Mouse (Mus musculus) small intestine, adult 2 months (tissue): ENCODE measurements around the gene C330021F23Rik. TPM values are rescaled to one million over a fixed set of nuclear protein-coding genes. Genes with fewer than 3 reads are reported as not detected.

Experiments
- H3K27ac ChIP-seq: fragments of 200-500 bp; 2 replicates; pipeline ENCODE4 v1.5.1; 2012; ENCODE audit warnings: low read depth, low read length, control low read depth, inconsistent platforms; ENCODE audit not compliant: insufficient read depth
- H3K27me3 ChIP-seq: fragments of 200-500 bp; 2 replicates; pipeline ENCODE4 v1.6.1; 2012; ENCODE audit warnings: mild to moderate bottlenecking, moderate library complexity, low read length, inconsistent platforms; ENCODE audit not compliant: control insufficient read depth, insufficient read depth
- H3K36me3 ChIP-seq: fragments of 200-500 bp; 2 replicates; pipeline ENCODE4 v1.6.1; 2012; ENCODE audit warnings: mild to moderate bottlenecking, low read length, control low read depth, inconsistent platforms; ENCODE audit not compliant: control insufficient read depth, insufficient read depth
- H3K4me1 ChIP-seq: fragments of 200-500 bp; 2 replicates; pipeline ENCODE4 v1.6.1; 2012; ENCODE audit warnings: low read length, inconsistent platforms, mixed read lengths; ENCODE audit not compliant: control insufficient read depth, insufficient read depth, insufficient read length
- H3K4me3 ChIP-seq: fragments of 200-500 bp; 2 replicates; pipeline ENCODE4 v1.5.1; 2012; ENCODE audit warnings: low read depth, mild to moderate bottlenecking, control low read depth, inconsistent platforms, low read length, moderate library complexity
- CTCF ChIP-seq: fragments of 200-500 bp; IDR thresholded peaks from 2 replicates; pipeline ENCODE4 v1.5.1; 2012; ENCODE audit warnings: low read depth, mild to moderate bottlenecking, control low read depth, inconsistent platforms, low read length, moderate library complexity, mixed read lengths; ENCODE audit not compliant: insufficient replicate concordance, insufficient read length; ENCODE audit errors: extremely low read depth
- POLR2A ChIP-seq: fragments of 200-500 bp; IDR thresholded peaks from 2 replicates; pipeline ENCODE4 v1.6.1; 2012; ENCODE audit warnings: low read depth, mild to moderate bottlenecking, control low read depth, inconsistent platforms, low read length, moderate library complexity
- WGBS: fragments of 180-500 bp; shearing (Covaris S2); methylation state at CpG from one replicate; pipeline ENCODE4 v1.1.7; 2018; 5-methylcytosine and 5-hydroxymethylcytosine counted together
- polyA plus RNA-seq: library from polyadenylated mRNA; depleted of rRNA; stranded (reverse); fragments of >200 nt; gene quantifications from 2 replicates; pipeline ENCODE4 v1.2.3, GENCODE M21; 2012

C330021F23Rik gene
- polyA plus RNA-seq, 1 experiment, result 3.4 TPM

GRCm38 (mm10) chr8:3603439-3603838 lies 35.6 kb downstream of the C330021F23Rik start:
- TF ChIP-seq POLR2A (no peak), CTCF (no peak)

GRCm38 (mm10) chr8:3606593-3606992 lies 38.8 kb downstream of the C330021F23Rik start:
- TF ChIP-seq CTCF, result no peak
- TF ChIP-seq POLR2A, result no peak
- Histone ChIP-seq H3K4me1 (no peaks in the 10 kb centered on the region), H3K36me3 (peaks cover 86% of the 10 kb centered on the region), H3K27ac (no peak overlapping the region), H3K4me3 (no peak overlapping the region), H3K27me3 (no peaks in the 10 kb centered on the region)
- WGBS, result 39% methylated on average over 16 of the region's 16 CpGs

More at GRCm38 (mm10) chr8:3603439-3603838, 35.6 kb downstream of the C330021F23Rik start:
- WGBS, result 80% methylated on average over 13 of the region's 13 CpGs
- Histone ChIP-seq H3K4me1 (no peaks in the 10 kb centered on the region), H3K27me3 (no peaks in the 10 kb centered on the region), H3K4me3 (no peak overlapping the region), H3K36me3 (peaks cover 80% of the 10 kb centered on the region), H3K27ac (no peak overlapping the region)

- no peak overlapping the region for H3K27ac ChIP-seq
- no peak for TF ChIP-seq CTCF
- TF ChIP-seq POLR2A, result no peak
- H3K4me1 ChIP-seq, result no peaks in the 10 kb centered on the region
- peaks cover 84% of the 10 kb centered on the region for H3K36me3 ChIP-seq
- H3K4me3 ChIP-seq, result no peak overlapping the region
- 89% methylated on average over 7 of the region's 7 CpGs for WGBS
- H3K27me3 ChIP-seq, result no peaks in the 10 kb centered on the region
These were observed 40.0 kb downstream of the C330021F23Rik start for GRCm38 (mm10) chr8:3607822-3608221.

- no peak overlapping the region for H3K27ac ChIP-seq
- H3K4me1 ChIP-seq, result no peaks in the 10 kb centered on the region
- TF ChIP-seq CTCF (no peak), POLR2A (no peak)
- peaks cover 85% of the 10 kb centered on the region for H3K36me3 ChIP-seq
- no peak overlapping the region for H3K4me3 ChIP-seq
- H3K27me3 ChIP-seq, result no peaks in the 10 kb centered on the region
- WGBS, result 61% methylated on average over 12 of the region's 12 CpGs
These were observed 41.4 kb downstream of the C330021F23Rik start for GRCm38 (mm10) chr8:3609046-3609815.

GRCm38 (mm10) chr8:3609816-3610150 lies 42.0 kb downstream of the C330021F23Rik start:
- 77% methylated on average over 6 of the region's 6 CpGs for WGBS
- Histone ChIP-seq H3K27me3 (no peaks in the 10 kb centered on the region), H3K4me1 (no peaks in the 10 kb centered on the region), H3K36me3 (peaks cover 84% of the 10 kb centered on the region), H3K27ac (no peak overlapping the region), H3K4me3 (no peak overlapping the region)
- TF ChIP-seq CTCF, result no peak
- no peak for TF ChIP-seq POLR2A

- H3K27ac ChIP-seq, result no peak within 1 kb of the TSS
- no peaks in the 10 kb centered on the region for H3K27me3 ChIP-seq
- H3K4me1 ChIP-seq, result peaks cover 6% of the 10 kb centered on the region; the same call in 1 of the 2 replicates
- H3K4me3 ChIP-seq, result peak within 1 kb of the TSS; percentile 73
- under 1% methylated on average over 37 of the region's 37 CpGs for WGBS
- H3K36me3 ChIP-seq, result peaks cover 18% of the 10 kb centered on the region
- TF ChIP-seq CTCF (no peak), POLR2A (peak; percentile 44; the same call in 1 of the 2 replicates)
These were observed 53.6 kb downstream of the C330021F23Rik start, which contains the start of the genes Xab2 and Pet100 for GRCm38 (mm10) chr8:3621199-3621970. TSS of gene Xab2 (minus strand) at chr8:3621316. TSS of gene Pet100 (plus strand) at chr8:3621548.

- Histone ChIP-seq H3K27me3 (no peaks in the 10 kb centered on the region), H3K4me3 (peak overlapping the region; percentile 20; the same call in 1 of the 2 replicates), H3K27ac (no peak overlapping the region), H3K36me3 (peaks cover 13% of the 10 kb centered on the region), H3K4me1 (peaks cover 6% of the 10 kb centered on the region; the same call in 1 of the 2 replicates)
- WGBS, result 59% methylated on average over 8 of the region's 8 CpGs
- TF ChIP-seq CTCF, result no peak
- TF ChIP-seq POLR2A, result no peak
These were observed 54.3 kb downstream of the C330021F23Rik start for GRCm38 (mm10) chr8:3622119-3622518.
